Mouse (Mus musculus): ENCODE results near the gene Jade2. TPM values are rescaled to one million over a fixed set of nuclear protein-coding genes. Genes with fewer than 3 reads are reported as not detected.
A peak's percentile ranks its signal among the peaks of the same experiment; 100 is the strongest.

Jade2 gene
- polyA plus RNA-seq, 1 experiment from 2014 or later: 1.6 TPM

DNA sequence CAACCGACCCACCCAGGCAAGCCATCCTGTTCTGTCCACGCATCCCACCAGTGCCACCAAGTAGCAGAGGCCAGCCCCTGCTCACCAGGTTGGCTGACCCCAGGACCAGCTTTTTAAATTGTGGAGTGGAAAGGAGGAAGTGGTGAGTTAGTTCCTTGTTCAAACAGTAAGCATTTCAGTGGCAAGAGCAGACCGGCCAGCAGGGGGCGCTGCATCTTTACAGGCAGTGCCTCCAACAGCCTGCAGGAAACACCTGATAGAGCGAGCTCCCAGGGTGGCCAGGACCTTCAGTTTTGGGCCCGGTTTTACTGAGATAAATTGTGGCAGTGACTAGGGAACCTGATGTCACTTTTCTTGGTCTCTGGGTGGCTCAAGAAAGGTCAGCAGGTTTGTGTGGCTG, 39.7 kb downstream of the Jade2 start:
- Histone ChIP-seq H3K4me3 (ENCODE audit: low read length) (no peak overlapping the region), H3K4me1 (ENCODE audit: control insufficient read depth, insufficient read depth, low read length) (no peaks in the 10 kb centered on the region), H3K27ac (ENCODE audit: low read length) (no peak overlapping the region), H3K9me3 (replicated peaks; ENCODE audit: control insufficient read depth, low read length) (no peaks in the 10 kb centered on the region), H3K27me3 (ENCODE audit: control insufficient read depth, insufficient read depth, low read length) (no peaks in the 10 kb centered on the region), H3K4me2 (ENCODE audit: low read depth, low read length) (no peak overlapping the region), H3K9ac (ENCODE audit: low read length) (no peak overlapping the region), H3K36me3 (ENCODE audit: control insufficient read depth, insufficient read depth) (no peaks in the 10 kb centered on the region)
- WGBS: 32% methylated on average over 6 of the region's 6 CpGs
- ATAC-seq (replicated peaks; ENCODE audit: extremely low read depth, insufficient read depth, low FRiP score): peak; percentile 34; the same call in 1 of the 2 replicates

DNA sequence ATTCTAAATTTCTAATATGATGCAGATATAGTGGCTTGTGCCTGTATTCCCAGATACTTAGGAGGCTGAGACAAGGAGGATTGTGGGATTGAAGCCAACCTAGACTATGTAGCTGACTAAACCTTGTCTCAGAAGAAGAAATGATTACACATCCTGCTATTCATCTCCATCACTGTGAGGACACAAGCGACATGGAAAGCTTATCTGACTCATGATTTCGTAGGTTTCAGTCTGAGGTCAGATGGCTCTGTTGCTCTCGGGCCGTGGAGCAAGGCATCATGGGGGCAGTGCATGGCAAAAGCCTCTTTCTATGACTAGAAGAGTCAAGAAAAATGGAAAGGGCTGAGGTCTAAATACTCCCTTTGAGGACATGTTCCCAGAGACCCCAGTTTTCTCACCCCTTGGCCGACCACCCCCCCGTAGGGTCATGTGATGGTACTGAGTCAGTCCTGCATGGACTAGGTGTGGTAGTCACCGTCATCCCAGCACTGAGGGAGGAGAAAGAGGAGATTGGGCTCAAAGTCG, 45.4 kb downstream of the Jade2 start:
- WGBS: 85% methylated on average over 8 of the region's 8 CpGs
- H3K9ac ChIP-seq (ENCODE audit: low read length): no peak overlapping the region
- H3K4me2 ChIP-seq (ENCODE audit: low read depth, low read length): no peak overlapping the region
- H3K36me3 ChIP-seq (ENCODE audit: control insufficient read depth, insufficient read depth): no peaks in the 10 kb centered on the region
- H3K27me3 ChIP-seq (ENCODE audit: control insufficient read depth, insufficient read depth, low read length): no peaks in the 10 kb centered on the region
- no peaks in the 10 kb centered on the region for H3K9me3 ChIP-seq (replicated peaks; ENCODE audit: control insufficient read depth, low read length)
- no peak for ATAC-seq (replicated peaks; ENCODE audit: extremely low read depth, insufficient read depth, low FRiP score)
- no peaks in the 10 kb centered on the region for H3K4me1 ChIP-seq (ENCODE audit: control insufficient read depth, insufficient read depth, low read length)
- no peak overlapping the region for H3K27ac ChIP-seq (ENCODE audit: low read length)
- no peak overlapping the region for H3K4me3 ChIP-seq (ENCODE audit: low read length)

DNA sequence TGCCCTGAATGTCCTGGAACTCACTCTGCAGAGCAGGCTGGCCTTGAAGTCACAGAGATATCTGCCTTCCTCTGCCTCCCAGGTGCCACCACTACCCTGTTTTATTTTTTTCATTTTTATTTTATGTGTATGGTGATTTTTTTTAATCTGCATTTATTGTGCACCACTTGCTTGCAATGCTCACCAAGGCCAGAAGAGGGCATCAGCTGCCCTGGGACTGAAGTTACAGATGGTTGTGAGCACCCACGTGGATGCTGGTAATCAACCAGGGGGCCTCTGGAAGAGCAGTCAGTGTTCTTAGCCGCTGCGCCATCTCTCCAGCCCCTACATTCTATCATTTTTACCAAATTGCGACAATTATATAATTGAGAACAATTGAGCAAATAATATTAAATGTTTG, 46.2 kb downstream of the Jade2 start:
- 89% methylated on average over 4 of the region's 4 CpGs for WGBS
- H3K4me1 ChIP-seq (ENCODE audit: control insufficient read depth, insufficient read depth, low read length): no peaks in the 10 kb centered on the region
- no peaks in the 10 kb centered on the region for H3K9me3 ChIP-seq (replicated peaks; ENCODE audit: control insufficient read depth, low read length)
- H3K27ac ChIP-seq (ENCODE audit: low read length): no peak overlapping the region
- no peak overlapping the region for H3K4me2 ChIP-seq (ENCODE audit: low read depth, low read length)
- H3K36me3 ChIP-seq (ENCODE audit: control insufficient read depth, insufficient read depth): no peaks in the 10 kb centered on the region
- no peak overlapping the region for H3K9ac ChIP-seq (ENCODE audit: low read length)
- H3K27me3 ChIP-seq (ENCODE audit: control insufficient read depth, insufficient read depth, low read length): no peaks in the 10 kb centered on the region
- no peak for ATAC-seq (replicated peaks; ENCODE audit: extremely low read depth, insufficient read depth, low FRiP score)
- H3K4me3 ChIP-seq (ENCODE audit: low read length): no peak overlapping the region

DNA sequence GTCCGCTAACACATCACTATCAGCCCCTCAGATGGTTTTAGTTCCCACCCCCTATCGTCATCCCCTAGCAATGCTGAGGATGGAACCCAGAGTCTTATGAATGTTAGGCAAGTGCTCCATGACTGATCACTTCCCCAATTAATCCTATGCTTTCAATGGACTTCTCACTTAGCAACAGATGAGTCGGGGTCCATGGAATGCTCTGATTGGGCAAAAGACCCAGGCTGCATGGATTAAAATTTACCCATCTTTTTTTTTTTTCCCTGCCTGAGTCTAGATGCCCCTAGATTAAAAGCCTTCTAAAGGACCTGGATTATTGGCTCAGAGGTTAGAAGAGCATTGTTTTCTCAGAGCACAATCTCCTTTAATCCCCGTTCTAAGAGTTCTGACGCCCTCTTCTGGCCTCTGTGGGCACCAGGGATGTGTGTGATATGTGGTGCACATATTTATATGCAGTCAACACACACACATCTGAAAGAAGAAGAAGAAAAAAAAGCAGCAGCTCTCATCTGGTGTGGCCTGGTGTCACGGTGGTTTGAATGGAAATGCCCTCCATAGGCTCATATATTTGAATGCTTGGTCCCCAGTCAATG, 47.7 kb downstream of the Jade2 start:
- no peak overlapping the region for H3K4me3 ChIP-seq (ENCODE audit: low read length)
- WGBS: 55% methylated on average over 6 of the region's 6 CpGs
- no peaks in the 10 kb centered on the region for H3K9me3 ChIP-seq (replicated peaks; ENCODE audit: control insufficient read depth, low read length)
- ATAC-seq (replicated peaks; ENCODE audit: extremely low read depth, insufficient read depth, low FRiP score): no peak
- no peak overlapping the region for H3K27ac ChIP-seq (ENCODE audit: low read length)
- H3K36me3 ChIP-seq (ENCODE audit: control insufficient read depth, insufficient read depth): no peaks in the 10 kb centered on the region
- 0 out of 2 replicates have a peak, but pooled peaks cover 3% of the 10 kb centered on the region for H3K4me1 ChIP-seq (ENCODE audit: control insufficient read depth, insufficient read depth, low read length)
- H3K27me3 ChIP-seq (ENCODE audit: control insufficient read depth, insufficient read depth, low read length): no peaks in the 10 kb centered on the region
- no peak overlapping the region for H3K9ac ChIP-seq (ENCODE audit: low read length)
- no peak overlapping the region for H3K4me2 ChIP-seq (ENCODE audit: low read depth, low read length)

DNA sequence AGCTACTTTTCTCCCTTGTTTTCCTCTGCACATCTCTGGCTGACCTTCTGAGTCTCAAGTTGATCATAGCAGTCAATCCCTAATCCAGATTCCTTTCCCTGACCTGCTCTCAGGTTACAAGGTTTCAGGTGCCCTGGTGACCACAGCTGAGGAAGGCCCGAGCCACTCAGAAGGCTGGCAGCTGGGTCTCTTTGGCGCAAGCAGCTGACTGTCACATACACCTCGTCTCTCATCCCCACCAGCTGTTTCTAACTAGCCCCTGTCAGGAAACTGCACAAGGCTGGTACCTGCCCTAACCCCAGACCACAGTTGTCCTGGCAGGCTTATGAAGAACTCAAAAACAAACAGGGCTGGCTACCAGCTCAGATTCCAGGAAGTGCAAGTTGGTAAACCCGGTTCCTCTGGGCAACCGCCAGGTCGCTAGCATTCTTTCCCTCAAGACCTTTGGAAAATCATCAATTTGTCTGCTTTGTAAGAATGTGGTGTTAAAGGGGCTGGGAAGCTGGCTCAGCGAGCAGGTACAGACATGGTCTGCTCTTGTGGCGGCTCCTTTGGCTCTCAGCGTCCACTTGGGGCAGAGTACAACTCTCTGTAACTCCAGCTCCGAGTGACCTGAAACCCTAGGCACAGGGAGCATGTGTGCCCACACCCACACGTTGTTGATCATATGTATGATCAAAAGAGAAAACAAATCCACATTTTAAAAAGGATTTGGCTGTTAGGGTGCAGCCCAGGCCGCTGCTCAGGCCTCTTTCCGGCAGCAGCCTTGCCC, 50.2 kb downstream of the Jade2 start:
- H3K4me3 ChIP-seq (ENCODE audit: low read length): no peak overlapping the region
- H3K27ac ChIP-seq (ENCODE audit: low read length): no peak overlapping the region
- H3K9ac ChIP-seq (ENCODE audit: low read length): no peak overlapping the region

DNA sequence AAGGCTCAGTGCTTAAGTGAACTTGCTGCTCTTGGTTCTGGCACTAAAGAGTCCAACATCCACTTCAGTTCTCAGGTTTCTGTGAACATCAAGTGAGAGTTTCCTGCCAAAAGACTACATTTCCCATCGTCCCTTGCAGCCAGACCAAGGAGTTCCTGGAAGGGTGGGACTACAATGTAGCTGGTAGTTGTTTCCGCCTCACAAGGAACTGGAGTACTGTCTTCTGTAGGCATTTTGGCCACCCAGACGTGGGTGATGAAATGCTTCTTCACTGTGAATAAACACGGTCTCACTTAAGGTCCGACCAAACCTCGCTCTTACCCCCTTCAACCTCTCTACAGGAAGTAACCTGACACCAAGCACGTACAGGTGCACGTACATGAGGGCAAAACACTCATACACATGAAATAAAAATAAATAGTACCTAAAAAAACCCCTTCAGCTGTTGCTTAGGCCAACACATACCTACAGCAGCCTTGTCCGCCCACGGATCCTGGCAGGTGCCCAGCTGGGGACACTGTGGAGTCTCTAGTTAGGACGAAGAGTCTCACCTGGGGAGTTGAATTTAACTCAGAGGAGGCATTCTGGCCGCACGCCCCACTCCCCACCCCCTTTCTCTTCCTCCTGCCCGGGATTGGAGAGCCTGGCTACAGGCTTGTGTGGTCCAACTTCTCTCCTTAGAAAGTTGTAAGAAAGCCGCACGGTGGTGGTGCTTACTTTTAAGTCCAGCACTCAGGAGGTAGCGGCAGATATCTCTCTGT, 52.1 kb downstream of the Jade2 start:
- H3K27ac ChIP-seq (ENCODE audit: low read length): peak overlapping the region; percentile 57
- H3K27me3 ChIP-seq (ENCODE audit: control insufficient read depth, insufficient read depth, low read length): no peaks in the 10 kb centered on the region
- peak overlapping the region; percentile 82 for H3K4me2 ChIP-seq (ENCODE audit: low read depth, low read length)
- peak; percentile 45; the same call in 1 of the 2 replicates for ATAC-seq (replicated peaks; ENCODE audit: extremely low read depth, insufficient read depth, low FRiP score)
- no peaks in the 10 kb centered on the region for H3K9me3 ChIP-seq (replicated peaks; ENCODE audit: control insufficient read depth, low read length)
- peak overlapping the region; percentile 63 for H3K4me3 ChIP-seq (ENCODE audit: low read length)
- H3K9ac ChIP-seq (ENCODE audit: low read length): peak overlapping the region; percentile 69
- peaks cover 11% of the 10 kb centered on the region for H3K4me1 ChIP-seq (ENCODE audit: control insufficient read depth, insufficient read depth, low read length)
- 18% methylated on average over 17 of the region's 17 CpGs for WGBS
- H3K36me3 ChIP-seq (ENCODE audit: control insufficient read depth, insufficient read depth): no peaks in the 10 kb centered on the region

More for the DNA sequence above, 50.2 kb downstream of the Jade2 start:
- no peaks in the 10 kb centered on the region for H3K36me3 ChIP-seq (ENCODE audit: control insufficient read depth, insufficient read depth)
- WGBS: 51% methylated on average over 13 of the region's 13 CpGs
- no peaks in the 10 kb centered on the region for H3K9me3 ChIP-seq (replicated peaks; ENCODE audit: control insufficient read depth, low read length)
- H3K4me1 ChIP-seq (ENCODE audit: control insufficient read depth, insufficient read depth, low read length): 0 out of 2 replicates have a peak, but pooled peaks cover 3% of the 10 kb centered on the region
- no peak overlapping the region for H3K4me2 ChIP-seq (ENCODE audit: low read depth, low read length)
- H3K27me3 ChIP-seq (ENCODE audit: control insufficient read depth, insufficient read depth, low read length): no peaks in the 10 kb centered on the region
- ATAC-seq (replicated peaks; ENCODE audit: extremely low read depth, insufficient read depth, low FRiP score): no peak

DNA sequence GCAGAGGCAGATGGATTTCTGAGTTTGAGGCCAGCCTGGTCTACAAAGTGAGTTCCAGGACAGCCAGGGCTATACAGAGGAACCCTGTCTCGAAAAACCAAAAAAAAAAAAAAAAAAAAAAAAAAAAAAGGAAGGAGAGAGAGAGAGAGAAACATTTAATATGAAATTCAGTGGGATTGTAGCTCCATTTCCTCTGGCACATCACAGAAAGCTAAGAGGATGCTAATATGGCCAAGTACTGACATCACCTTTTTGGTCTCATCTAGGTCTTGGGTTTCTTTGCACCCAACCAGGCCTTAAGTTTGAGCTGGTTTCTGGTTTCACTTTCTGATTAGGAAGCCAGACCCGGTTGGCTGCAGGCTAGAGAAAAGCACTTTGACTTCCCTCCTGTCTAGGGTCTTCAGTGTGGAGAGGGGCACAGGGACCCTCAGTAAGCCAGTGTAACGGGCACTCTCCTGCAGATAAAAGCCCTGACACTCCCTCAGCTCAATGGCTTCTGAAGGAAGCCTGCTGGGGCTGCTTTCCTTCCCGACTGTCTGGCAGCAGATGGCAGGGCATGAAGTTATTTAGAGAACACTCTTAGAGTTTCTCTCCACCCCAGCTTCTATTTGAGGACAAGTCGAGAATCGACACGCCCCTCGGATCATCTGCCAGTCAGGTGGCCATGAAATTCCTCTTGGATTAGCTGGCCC, 56.7 kb downstream of the Jade2 start:
- Histone ChIP-seq H3K9me3 (replicated peaks; ENCODE audit: control insufficient read depth, low read length) (no peaks in the 10 kb centered on the region), H3K4me2 (ENCODE audit: low read depth, low read length) (peak overlapping the region; percentile 59), H3K27me3 (ENCODE audit: control insufficient read depth, insufficient read depth, low read length) (no peaks in the 10 kb centered on the region), H3K4me1 (ENCODE audit: control insufficient read depth, insufficient read depth, low read length) (peaks cover 18% of the 10 kb centered on the region), H3K27ac (ENCODE audit: low read length) (peak overlapping the region; percentile 93), H3K9ac (ENCODE audit: low read length) (peak overlapping the region; percentile 63), H3K4me3 (ENCODE audit: low read length) (peak overlapping the region; percentile 26), H3K36me3 (ENCODE audit: control insufficient read depth, insufficient read depth) (no peaks in the 10 kb centered on the region)
- WGBS: 15% methylated on average over 7 of the region's 8 CpGs
- peak; percentile 50 for ATAC-seq (replicated peaks; ENCODE audit: extremely low read depth, insufficient read depth, low FRiP score)

DNA sequence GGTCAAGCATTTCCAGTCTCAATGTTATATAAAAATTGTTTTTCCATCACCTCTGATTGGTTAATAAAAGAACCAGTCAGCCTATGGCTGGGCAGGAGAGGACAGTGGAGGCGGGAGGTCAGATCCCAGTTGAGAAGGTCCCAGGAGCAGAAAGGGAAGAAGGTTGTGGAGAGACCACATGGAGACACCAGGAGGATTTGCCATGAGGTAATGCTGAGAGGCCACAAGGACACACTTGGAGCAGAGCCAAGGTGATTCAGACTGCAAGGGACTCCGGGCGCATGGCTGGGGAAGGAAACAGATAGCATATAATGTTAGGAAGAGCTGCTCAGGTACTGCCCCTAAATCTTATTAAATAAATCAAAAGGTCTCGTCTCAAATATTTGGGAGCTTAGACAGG, 61.2 kb downstream of the Jade2 start:
- H3K4me1 ChIP-seq (ENCODE audit: control insufficient read depth, insufficient read depth, low read length): peaks cover 12% of the 10 kb centered on the region
- H3K27ac ChIP-seq (ENCODE audit: low read length): no peak overlapping the region
- H3K4me2 ChIP-seq (ENCODE audit: low read depth, low read length): no peak overlapping the region
- ATAC-seq (replicated peaks; ENCODE audit: extremely low read depth, insufficient read depth, low FRiP score): no peak
- no peaks in the 10 kb centered on the region for H3K9me3 ChIP-seq (replicated peaks; ENCODE audit: control insufficient read depth, low read length)
- H3K36me3 ChIP-seq (ENCODE audit: control insufficient read depth, insufficient read depth): peaks cover 9% of the 10 kb centered on the region
- no peak overlapping the region for H3K4me3 ChIP-seq (ENCODE audit: low read length)
- H3K9ac ChIP-seq (ENCODE audit: low read length): no peak overlapping the region
- H3K27me3 ChIP-seq (ENCODE audit: control insufficient read depth, insufficient read depth, low read length): no peaks in the 10 kb centered on the region
- 44% methylated on average over 4 of the region's 4 CpGs for WGBS
